9 mouse cellular contexts compared by ENCODE assay signal in genomic region chr6:37054435-37055020, GRCm38 (mm10).
DNase-seq lines count a peak whose midpoint lies in the region; ATAC-seq and TF ChIP-seq lines count a peak whose summit lies in the region.
"Had no signal": no experiment of that assay in that cellular context is flagged by ENCODE, and none has a peak within 500 bp of the region (broad histone marks: within the 10 kb centered on the region; RNA-seq: fewer than 3 reads in every experiment).

No protein-coding gene starts in this region.

- DNase-seq in heart, adult 2 months: no peak
- DNase-seq in heart, postnatal 4 days: no peak
- peak; percentile 34 to 35 for DNase-seq in right cerebral cortex, adult 2 months (ENCODE audit: low spot score in 2 of 2)
- no peak for DNase-seq in right cerebral cortex, postnatal 36 days (ENCODE audit: low spot score in 2 of 2)
- DNase-seq in lung, postnatal 25 days (ENCODE audit: low spot score): peak; percentile 39
- DNase-seq in spleen, postnatal 14 days (ENCODE audit: low spot score in 2 of 2): no peak
- no peak for DNase-seq in right cerebral cortex, postnatal 14 days

- H3K36me3 ChIP-seq in heart, adult 2 months (ENCODE audit: control insufficient read depth, insufficient read depth, low read length): no peaks in the 10 kb centered on the region
- H3K36me3 ChIP-seq: embryonic facial prominence, embryonic 12.5 days had no signal

- intact Hi-C loops in heart, adult 2 months (cut with DNase I): loop anchor here (1.0 kb wide), 2 partner anchors 297 to 394 kb away; no protein-coding TSS in a partner anchor

- no peaks in the 10 kb centered on the region for H3K79me2 ChIP-seq in heart, adult 2 months (replicated peaks; ENCODE audit: control insufficient read depth, insufficient read depth, low read length)

- peak; percentile 92 for TF ChIP-seq CTCF in heart, adult 2 months (IDR thresholded peaks at IDR 0.05)

- no peak overlapping the region for H3K27ac ChIP-seq in heart, adult 2 months
- H3K27ac ChIP-seq: embryonic facial prominence, embryonic 12.5 days had no signal

- no peaks in the 10 kb centered on the region for H3K4me1 ChIP-seq in heart, adult 2 months (ENCODE audit: control insufficient read depth, insufficient read depth, low read length)
- H3K4me1 ChIP-seq: embryonic facial prominence, embryonic 12.5 days had no signal

- TF ChIP-seq EP300 in heart, adult 2 months (IDR thresholded peaks at IDR 0.05; ENCODE audit: insufficient read depth, low read depth, low read length): no peak

- TF ChIP-seq POLR2A in heart, adult 2 months (IDR thresholded peaks at IDR 0.05; ENCODE audit: insufficient read depth, low read depth, low read length): no peak

- H3K9ac ChIP-seq in heart, adult 2 months (ENCODE audit: low read depth, low read length): no peak overlapping the region
- H3K9ac ChIP-seq: embryonic facial prominence, embryonic 12.5 days had no signal

- 30% methylated on average over 6 of the region's 6 CpGs for WGBS in heart, adult 2 months

- H3K27me3 ChIP-seq in heart, adult 2 months (ENCODE audit: control insufficient read depth, insufficient read depth, low read length): no peaks in the 10 kb centered on the region
- H3K27me3 ChIP-seq: embryonic facial prominence, embryonic 12.5 days had no signal

- H3K4me3 ChIP-seq in heart, adult 2 months: no peak overlapping the region
- H3K4me3 ChIP-seq: embryonic facial prominence, embryonic 12.5 days had no signal

- ATAC-seq in common myeloid progenitor, adult 5-6 weeks (replicated peaks; ENCODE audit: low read depth, poor library complexity, severe bottlenecking): peak; percentile 90

Comparison
In these comparisons a context has a peak if more than half of its experiments do, and no peak if none do; other contexts are left out.
1. DNase-seq: peak in right cerebral cortex, adult 2 months (2 of 2) and lung, postnatal 25 days (single experiment); none in heart, adult 2 months (0 of 2), heart, postnatal 4 days (single experiment), right cerebral cortex, postnatal 36 days (0 of 2), spleen, postnatal 14 days (0 of 2) and right cerebral cortex, postnatal 14 days (single experiment).